Mouse (Mus musculus): ENCODE measurements around the gene Rfng.
"Not testable (repeated sequence)": the region's sequence is repeated elsewhere in the genome, so short reads cannot be mapped to it uniquely, and the experiment has no call there.

Gene Rfng

DNA sequence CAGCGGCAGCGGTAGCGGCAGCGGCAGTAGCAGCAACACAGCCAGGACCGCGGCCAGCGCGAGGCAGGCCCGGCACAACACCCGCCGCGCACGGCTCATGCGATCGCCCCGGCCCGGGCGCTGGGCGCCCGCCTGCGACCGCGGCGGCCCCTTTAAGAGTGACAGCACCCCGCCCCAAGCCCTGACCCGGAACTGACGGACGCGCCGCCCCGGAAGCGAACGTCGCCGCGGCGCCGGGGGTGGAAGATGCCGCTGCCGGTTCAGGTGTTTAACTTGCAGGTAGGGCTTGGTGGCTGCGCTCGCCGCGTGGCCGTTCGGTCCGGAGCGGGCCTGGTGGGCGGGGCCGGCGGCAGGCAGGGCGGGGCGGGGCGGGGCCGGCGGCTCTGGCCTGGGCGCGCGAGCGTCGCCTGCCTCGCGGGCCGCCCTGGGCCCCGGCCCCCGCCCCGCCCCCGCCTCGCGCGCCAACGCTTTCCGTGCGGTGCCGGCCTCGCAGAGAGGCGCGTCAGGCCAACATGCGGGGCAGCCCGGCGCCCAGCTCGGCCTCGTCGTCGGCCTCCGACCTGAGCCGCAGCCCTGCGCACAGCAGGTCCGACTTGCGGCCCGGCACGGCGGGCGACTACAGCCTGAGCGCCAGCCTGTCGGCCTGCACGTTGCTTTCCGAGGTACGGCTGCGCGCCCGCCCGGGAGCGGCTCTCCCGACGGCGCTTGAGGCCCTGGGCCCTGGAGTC lies at the start of gene Rfng, which contains the start of gene Gps1:
Gene Rfng (minus strand): TSS at position 144 of the 728 bp plus-strand sequence.
Gene Gps1 (plus strand): TSS at position 209 of the 728 bp plus-strand sequence.
- ChIA-PET CTCF (interaction anchor here (0.6 to 1.8 kb wide), 9 partner anchors 8 to 685 kb away, joined by 3 to 6 read pairs (median 4); partner anchors contain the start of gene Dus1l (in 1 of the 4)), POLR2A (interaction anchor here (0.5 to 3.9 kb wide), 18 partner anchors 8 to 847 kb away, joined by 3 to 27 read pairs (median 4); partner anchors contain the start of genes Dus1l (in 3 of the 4), Rac3 (in 2 of the 4), Cenpx (in 1 of the 4) and Lrrc45 (in 1 of the 4))

DNA sequence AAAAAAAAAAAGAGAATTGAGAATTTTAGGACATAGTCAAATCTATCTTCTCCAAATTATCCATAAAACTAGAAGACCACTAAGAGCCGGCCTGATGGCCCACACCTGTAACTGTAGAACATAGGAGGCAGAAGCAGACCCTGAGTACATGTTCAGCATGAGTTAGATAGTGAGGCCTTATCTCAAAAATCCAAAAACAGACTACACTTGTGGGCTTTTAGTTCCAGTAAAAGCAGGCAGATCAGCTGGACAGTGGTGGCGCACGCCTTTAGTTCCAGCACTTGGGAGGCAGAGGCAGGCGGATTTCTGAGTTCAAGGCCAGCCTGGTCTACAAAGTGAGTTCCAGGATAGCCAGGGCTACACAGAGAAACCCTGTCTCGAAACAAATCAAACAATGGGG lies 49.0 kb upstream of the Rfng start:
- CTCF ChIA-PET: not testable (repeated sequence)
- POLR2A ChIA-PET: interaction anchor here in 3 of 4 experiments (0.9 to 11.8 kb wide), 14 partner anchors 8 to 227 kb away, joined by 3 to 190 read pairs (median 4); partner anchors contain the start of genes Fasn (in 3 of the 3), Pycr1 (in 1 of the 3) and Rac3 (in 1 of the 3)

DNA sequence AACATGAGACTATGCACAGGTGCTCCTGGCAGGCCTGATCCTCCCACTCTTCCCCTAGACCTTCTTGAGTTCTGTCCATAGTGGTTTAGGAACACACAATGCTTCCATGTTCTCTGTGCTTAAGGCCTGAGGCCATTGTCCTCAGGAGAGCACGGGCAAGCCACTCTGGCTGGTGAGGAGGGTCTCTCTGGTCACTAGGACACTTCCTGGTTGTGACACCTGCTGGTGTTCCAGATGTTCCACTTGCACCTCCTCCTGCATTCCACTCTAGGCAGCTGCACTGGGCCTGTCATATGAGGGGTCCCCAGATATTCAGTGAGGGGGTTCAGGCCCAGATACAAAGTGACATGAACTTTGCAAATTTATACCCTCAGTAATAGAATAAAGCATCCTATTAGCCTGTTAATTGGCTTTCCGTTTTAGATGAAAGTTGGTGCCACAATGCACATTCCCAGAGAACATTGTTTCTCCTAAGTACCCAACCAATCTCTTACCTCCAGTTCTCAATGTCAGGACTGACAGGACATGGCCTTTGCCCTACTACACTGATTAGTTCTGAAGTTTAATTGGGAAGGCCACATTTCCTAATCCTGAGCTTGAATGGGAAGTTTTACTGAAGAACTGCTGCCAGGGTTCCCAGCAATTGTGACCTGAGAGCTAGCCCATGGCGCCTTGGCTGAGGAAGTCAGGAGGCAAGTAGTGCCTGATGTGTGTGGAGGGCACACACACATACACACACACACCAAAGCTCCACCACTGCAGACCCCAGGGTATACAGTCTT lies 47.8 kb upstream of the Rfng start:
- CTCF ChIA-PET: no interaction called here
- POLR2A ChIA-PET: interaction anchor here in 2 of 4 experiments (1.1 to 16.3 kb wide), 6 partner anchors 8 to 22 kb away, joined by 3 to 274 read pairs (median 106); partner anchors contain the start of gene Fasn (in 1 of the 2)

DNA sequence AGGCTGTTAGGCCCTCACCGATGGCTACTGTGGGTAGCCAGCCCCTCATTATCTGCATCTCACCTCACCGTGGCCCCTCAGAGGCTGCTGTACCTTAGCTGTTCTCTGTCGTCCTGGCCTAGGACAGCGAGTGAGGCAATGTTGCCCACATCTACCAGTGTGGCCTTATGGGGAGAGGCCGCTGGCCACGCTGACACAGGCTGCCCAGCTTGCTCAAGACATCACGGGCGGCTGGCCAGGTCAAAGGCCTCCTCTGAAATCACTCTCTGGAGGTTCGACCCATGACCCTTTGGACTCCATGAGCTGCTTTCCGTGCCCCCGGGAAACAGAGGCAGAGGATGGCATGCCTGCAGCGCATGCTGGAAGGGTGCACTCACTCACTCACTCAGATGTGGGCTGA lies 46.7 kb upstream of the Rfng start:
- CTCF ChIA-PET: no interaction called here
- POLR2A ChIA-PET: interaction anchor here in 2 of 4 experiments (0.8 to 16.3 kb wide), 8 partner anchors 10 to 44 kb away, joined by 3 to 274 read pairs (median 15); no protein-coding TSS in a partner anchor

DNA sequence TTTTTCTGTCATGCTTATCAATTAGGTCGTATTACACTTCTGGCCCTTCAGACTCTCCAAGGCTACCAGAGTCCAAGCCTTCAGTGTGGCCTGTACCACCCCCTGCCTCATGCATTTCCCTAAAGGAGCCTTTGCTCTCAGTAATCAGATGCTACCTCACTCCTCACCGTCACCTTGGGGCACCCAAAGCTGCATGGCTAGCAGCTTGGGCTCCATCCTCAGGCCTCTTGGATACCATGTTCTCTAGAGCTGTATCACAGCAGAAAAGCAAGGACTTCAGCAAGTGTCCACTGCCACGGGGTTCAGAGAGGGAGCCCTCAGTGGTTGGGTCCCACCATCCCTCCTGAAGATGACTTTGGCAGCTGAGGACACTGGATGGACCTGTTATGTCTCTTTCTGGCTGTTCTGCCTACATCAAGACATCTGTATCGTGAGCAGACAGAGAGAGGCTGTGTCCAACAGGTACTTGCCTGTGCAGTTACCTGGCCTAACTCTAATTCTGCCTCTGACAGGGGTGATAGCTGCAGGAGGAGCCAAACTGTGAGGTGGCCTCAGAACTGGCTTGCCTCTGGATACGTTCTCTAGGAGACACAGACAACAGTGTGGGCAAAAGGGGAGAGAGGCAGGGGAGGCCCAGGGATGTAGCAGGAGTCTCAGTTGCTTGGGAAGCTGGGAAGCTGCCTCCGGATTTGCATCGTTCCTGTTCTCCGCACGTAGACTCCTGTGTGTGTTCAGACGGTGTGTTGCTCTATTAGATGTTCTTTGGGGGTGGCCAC lies 45.9 kb upstream of the Rfng start:
- CTCF ChIA-PET: interaction anchor here in 1 of 4 experiments (0.6 kb wide), 1 partner anchor 11 kb away, joined by 3 read pairs; no protein-coding TSS in a partner anchor
- POLR2A ChIA-PET: interaction anchor here in 2 of 4 experiments (0.8 to 16.3 kb wide), 12 partner anchors 9 to 187 kb away, joined by 3 to 274 read pairs (median 5); partner anchors contain the start of gene Pycr1 (in 1 of the 2)

DNA sequence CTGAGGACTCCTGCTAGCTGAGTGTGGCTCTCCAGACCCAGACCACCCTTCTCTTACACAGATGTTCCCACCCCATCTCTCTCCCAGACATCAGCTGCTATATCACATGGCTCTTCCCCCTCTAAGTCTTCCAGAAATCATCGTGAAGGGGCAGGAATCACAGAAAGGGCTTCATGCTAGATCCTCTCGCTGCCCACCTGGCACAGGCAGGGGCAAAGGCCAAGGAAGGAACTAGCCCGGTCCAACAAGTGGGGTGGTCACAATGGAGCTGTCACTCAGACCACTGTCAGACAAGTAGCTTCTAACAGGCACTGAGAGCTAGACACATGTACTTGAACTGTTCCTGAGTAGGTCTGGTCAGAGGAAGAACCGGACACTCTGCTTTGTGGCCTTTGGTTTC lies 44.4 kb upstream of the Rfng start:
- CTCF ChIA-PET: interaction anchor here in 1 of 4 experiments (1.6 kb wide), 1 partner anchor 29 kb away, joined by 3 read pairs; no protein-coding TSS in a partner anchor
- POLR2A ChIA-PET: interaction anchor here in 3 of 4 experiments (0.6 to 16.3 kb wide), 13 partner anchors 10 to 185 kb away, joined by 3 to 274 read pairs (median 4); partner anchors contain the start of gene Pycr1 (in 2 of the 3)

DNA sequence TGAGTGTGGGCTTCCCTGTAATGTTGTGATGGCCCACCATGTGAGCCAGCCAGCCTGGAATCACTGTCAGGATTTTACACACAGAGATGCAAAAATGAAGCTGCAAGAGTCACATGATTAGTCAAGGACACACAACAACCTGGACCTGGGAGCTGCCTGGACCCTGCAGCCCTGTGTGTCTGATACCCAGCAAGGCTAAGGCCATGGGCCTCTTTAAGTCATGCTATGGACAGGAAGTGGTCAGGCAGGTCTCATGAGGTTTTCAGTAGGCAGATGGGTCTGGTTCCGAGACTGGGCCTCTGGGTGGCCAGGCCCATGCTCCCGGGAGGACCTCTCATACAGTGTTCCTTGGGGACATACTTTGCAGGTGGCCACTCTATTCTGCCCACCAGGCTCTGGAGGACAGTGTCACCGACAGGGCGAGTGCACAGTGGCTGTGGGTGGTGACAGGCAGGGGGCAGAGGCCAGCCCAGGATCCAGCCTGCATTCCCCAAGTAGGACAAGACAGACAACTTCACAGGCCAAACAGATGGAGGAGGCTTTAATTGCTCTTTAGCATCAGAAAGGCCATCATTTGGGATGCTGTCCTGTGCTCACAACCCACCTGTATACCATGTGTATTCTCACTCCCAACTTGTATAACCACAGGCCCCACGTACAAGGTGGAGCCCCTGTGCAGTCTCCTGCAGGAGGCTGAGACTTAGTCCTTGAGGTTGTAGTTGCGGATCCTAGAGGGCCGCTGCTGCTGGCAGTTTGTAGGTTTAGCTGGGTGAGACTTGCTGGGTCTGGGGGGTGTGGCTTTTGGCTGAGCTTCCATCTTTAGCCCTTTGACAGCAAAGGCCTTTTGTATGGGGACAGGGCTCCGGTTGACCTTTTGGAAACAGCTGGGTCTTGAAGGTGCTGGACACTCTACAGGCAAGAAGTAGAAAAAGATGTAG lies 42.3 kb upstream of the Rfng start:
- CTCF ChIA-PET: interaction anchor here in 3 of 4 experiments (0.6 to 1.5 kb wide), 10 partner anchors 26 to 227 kb away, joined by 3 to 4 read pairs (median 3); no protein-coding TSS in a partner anchor
- POLR2A ChIA-PET: interaction anchor here (0.5 to 16.3 kb wide), 32 partner anchors 8 to 359 kb away, joined by 3 to 274 read pairs (median 4); partner anchors contain the start of genes Arl16 (in 1 of the 4), Ccdc57 (in 1 of the 4) and P4hb (in 1 of the 4)

DNA sequence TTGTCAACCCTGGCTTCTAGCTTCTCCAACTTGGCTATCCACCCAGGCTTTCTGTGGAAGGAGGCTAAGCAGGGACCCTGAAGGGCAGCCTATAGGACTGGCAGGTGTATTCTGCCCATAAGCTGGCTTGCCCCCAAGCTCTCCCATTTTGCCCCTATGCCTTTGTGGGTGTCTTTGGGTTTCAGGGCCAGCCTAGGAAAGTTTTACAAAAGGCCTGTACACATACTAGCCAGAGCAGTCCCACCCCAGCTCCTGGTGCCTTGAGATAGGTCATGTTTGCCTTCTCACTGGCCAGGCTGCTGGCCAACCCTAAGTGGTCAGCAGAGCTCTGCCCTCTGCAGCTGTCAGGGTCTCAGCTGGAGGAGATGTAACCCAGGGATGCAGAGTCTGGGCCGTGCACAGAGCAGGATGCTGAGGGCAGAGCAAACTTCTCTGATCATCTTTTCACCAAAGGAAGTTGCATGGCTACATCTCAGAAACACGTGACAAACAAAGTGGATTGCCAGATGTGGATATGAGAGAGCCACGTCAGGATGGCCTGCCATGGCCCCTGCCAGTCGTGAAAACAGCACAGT lies 41.4 kb upstream of the Rfng start:
- ChIA-PET POLR2A (interaction anchor here (0.5 to 16.3 kb wide), 38 partner anchors 8 to 358 kb away, joined by 3 to 274 read pairs (median 5); partner anchors contain the start of genes Arl16 (in 1 of the 4), P4hb (in 1 of the 4) and Rac3 (in 1 of the 4)), CTCF (interaction anchor here in 3 of 4 experiments (0.6 to 1.5 kb wide), 8 partner anchors 25 to 105 kb away, joined by 3 to 4 read pairs (median 3); partner anchors contain the start of gene Rac3 (in 1 of the 3))

DNA sequence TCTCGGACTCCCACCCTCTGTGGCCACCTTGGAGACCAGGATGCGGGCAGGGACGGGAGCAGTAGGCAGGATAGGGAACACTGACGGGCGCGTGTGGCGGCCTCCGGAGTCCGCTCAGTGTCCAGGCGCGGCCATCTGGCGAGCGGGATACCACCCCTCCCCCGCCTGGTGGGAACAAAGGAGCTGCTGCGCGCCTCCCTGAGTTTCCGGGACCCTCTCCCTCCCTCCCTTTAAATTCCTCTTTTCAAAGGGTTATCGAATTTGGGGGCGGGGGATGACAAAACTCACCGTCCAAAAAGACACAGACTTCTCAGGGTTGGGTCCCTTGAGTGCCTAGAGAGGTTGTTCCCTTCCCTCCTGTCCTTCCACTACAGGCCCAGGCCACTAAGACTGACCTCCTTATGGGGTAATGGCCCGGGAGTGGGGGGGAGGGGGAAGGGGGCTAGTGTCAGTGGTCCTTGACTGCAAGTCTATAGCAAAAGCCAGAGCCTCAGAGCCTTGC lies 40.8 kb upstream of the Rfng start:
- CTCF ChIA-PET: interaction anchor here in 3 of 4 experiments (0.6 to 1.5 kb wide), 8 partner anchors 19 to 104 kb away, joined by 3 to 8 read pairs (median 4); partner anchors contain the start of gene Rac3 (in 2 of the 3)
- POLR2A ChIA-PET: interaction anchor here in 3 of 4 experiments (0.5 to 16.3 kb wide), 38 partner anchors 9 to 358 kb away, joined by 3 to 274 read pairs (median 6); partner anchors contain the start of genes Arl16 (in 1 of the 3), P4hb (in 1 of the 3), Pycr1 (in 1 of the 3) and Rac3 (in 1 of the 3)

DNA sequence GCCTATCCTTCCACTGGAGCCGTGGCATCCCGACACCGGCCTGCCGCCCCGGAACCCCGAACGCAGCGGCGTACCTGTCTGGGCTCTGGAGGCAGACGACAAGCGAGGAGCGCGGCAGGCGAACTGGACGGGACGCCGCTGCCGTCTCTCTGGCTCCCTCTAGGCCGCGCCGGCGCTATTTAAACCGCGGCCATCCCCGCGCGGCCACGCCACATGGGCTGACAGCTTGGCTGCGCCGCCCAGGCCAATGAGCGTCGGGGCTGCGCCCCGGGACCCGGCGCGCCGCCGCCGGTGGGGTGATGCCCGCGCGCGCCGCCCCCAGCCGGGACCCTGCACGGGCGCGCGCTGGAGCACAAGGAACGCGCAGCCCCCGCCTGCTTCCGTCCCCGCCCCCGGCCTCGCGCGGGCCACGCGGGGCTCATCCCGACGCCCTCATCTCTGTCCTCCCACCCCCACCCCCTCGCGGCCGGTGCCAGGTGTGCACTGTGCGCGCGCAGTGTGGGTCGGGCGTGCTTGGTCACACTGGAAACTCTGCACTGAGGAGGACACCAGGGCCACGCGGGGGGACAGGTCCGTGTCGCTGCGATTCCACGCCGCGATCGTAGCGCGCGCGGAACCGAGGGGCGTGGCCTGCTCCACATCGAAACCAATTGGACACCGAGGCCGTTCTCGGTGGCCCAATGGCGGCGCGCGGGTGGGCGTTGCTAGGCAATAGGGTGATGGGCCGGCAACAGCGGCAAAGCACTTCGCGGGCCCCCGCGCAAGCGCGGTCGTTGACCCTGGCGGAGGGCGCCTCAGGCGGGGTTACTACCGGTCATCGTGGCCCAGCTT lies 40.2 kb upstream of the Rfng start, which contains the start of gene Fasn:
Gene Fasn (minus strand): TSS at position 592 of the 831 bp plus-strand sequence.
- POLR2A ChIA-PET: interaction anchor here (0.5 to 16.3 kb wide), 93 partner anchors 8 to 577 kb away, joined by 3 to 274 read pairs (median 4); partner anchors contain the start of genes P4hb (in 3 of the 4), Dus1l (in 2 of the 4), Mrpl12 (in 2 of the 4) and Pycr1 (in 2 of the 4)
- CTCF ChIA-PET: interaction anchor here in 3 of 4 experiments (0.6 to 1.5 kb wide), 10 partner anchors 9 to 229 kb away, joined by 3 to 8 read pairs (median 4); partner anchors contain the start of gene Rac3 (in 1 of the 3)

DNA sequence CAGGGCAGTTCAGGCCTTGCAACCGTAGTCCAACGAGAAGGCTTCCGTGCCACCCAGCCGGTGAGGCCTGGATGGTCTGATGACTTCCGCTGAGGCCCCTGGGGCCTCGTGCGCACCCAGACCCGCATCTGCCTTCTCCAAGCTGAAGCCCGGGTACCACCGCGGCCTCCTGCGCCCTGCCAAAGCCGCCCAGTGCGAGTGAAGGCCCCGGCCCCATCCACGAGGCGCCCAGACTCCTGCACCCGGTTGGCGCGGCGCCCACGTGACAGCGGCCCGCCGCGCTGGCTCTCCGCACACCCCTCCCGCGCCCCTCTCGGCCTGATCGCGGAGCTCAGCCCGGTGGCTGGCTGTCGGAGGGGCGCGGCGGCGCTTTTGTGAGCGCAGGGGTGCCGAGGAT lies 39.5 kb upstream of the Rfng start:
- ChIA-PET CTCF (interaction anchor here in 3 of 4 experiments (0.9 to 1.4 kb wide), 9 partner anchors 9 to 230 kb away, joined by 3 to 8 read pairs (median 4); partner anchors contain the start of gene Rac3 (in 1 of the 3)), POLR2A (interaction anchor here (0.5 to 16.3 kb wide), 84 partner anchors 9 to 577 kb away, joined by 3 to 274 read pairs (median 4); partner anchors contain the start of genes P4hb (in 3 of the 4), Dus1l (in 2 of the 4), Mrpl12 (in 2 of the 4) and Pycr1 (in 2 of the 4))

DNA sequence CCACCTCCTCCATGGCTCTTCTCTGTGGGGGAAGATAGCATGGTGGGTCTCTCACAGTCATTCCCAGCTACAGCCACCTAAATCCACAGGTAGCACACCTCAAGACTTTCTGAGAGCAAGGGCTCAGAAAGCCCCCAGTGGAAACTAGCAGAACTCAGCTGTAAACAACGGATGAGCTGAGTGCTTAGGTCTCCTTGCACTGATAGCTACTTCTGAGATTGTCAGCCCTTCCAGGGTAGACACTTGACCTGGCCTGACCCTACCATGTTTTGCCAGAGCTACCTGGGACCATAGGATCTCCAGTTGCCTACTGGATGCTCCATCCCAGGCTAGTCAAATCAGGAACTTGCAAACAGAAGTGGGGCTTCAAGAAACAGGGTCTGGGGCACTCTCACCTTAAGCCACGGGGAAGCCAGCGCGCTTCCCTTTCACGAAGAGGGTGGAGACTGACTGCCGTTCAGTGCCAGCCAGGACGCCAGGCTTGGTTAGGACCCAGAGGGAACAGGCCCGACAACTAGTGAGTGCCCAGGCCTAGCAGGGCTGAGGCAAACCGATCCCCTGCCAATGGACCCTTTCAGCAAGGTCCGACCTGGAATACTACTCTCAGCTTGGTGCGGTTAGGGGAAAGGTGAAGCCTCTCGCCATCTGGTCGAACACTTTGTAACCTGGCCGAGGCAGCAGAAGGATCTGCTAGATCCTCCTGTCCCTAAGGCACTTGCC lies 39.0 kb upstream of the Rfng start:
- POLR2A ChIA-PET: interaction anchor here (0.7 to 16.3 kb wide), 73 partner anchors 8 to 356 kb away, joined by 3 to 274 read pairs (median 5); partner anchors contain the start of genes Dus1l (in 3 of the 4), Mrpl12 (in 2 of the 4), P4hb (in 2 of the 4) and Alyref (in 1 of the 4)
- CTCF ChIA-PET: interaction anchor here in 2 of 4 experiments (0.6 to 1.3 kb wide), 7 partner anchors 15 to 231 kb away, joined by 3 to 7 read pairs (median 3); no protein-coding TSS in a partner anchor

DNA sequence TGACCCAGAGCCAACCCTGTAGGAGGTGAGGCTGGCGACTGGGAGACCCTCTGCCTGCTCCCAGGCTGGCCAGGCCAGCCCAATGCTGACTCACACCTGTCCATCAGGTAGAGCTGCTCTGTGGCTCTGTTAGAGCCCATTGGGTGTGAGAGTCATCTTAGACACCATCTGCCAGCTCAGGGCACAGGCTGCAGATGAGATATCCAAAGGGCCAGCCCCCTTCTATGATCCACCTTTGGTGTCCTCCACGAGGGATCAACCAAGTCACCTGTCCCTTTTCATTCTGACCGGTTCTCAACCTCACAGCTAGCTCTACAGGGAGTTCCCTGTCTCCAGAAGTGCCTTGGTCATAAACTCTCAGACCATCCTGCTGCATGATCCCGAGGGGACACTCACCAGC lies 38.3 kb upstream of the Rfng start:
- CTCF ChIA-PET: interaction anchor here in 2 of 4 experiments (0.6 to 1.7 kb wide), 4 partner anchors 18 to 102 kb away, joined by 3 to 4 read pairs (median 3); no protein-coding TSS in a partner anchor
- POLR2A ChIA-PET: interaction anchor here (0.5 to 16.3 kb wide), 35 partner anchors 8 to 324 kb away, joined by 3 to 274 read pairs (median 11); partner anchors contain the start of genes Dus1l (in 2 of the 4), P4hb (in 1 of the 4), Rac3 (in 1 of the 4) and Tex19.1 (in 1 of the 4)

Data from embryonic stem cell, embryonic (primary cell).